Mouse (Mus musculus) frontal cortex, adult 2 months (tissue): Measurements from ENCODE around the gene Cidec. TPM values are rescaled to one million over a fixed set of nuclear protein-coding genes. Genes with fewer than 3 reads are reported as not detected.

Source experiments
- DNase-seq, 2 experiments: peaks; one replicate each; pipeline ENCODE4 v3.0.0; 2022; ENCODE audit warnings: low spot score in 1 of 2; ENCODE audit errors: extremely low spot score in 1 of 2
- polyA plus RNA-seq: library from polyadenylated mRNA; depleted of rRNA; stranded (reverse); fragments of >200 nt; gene quantifications from 2 replicates; pipeline ENCODE4 v1.2.3, GENCODE M21; 2012; rRNA removed

Gene Cidec
- 0.18 and 0.29 TPM in 2 replicates for polyA plus RNA-seq

DNA sequence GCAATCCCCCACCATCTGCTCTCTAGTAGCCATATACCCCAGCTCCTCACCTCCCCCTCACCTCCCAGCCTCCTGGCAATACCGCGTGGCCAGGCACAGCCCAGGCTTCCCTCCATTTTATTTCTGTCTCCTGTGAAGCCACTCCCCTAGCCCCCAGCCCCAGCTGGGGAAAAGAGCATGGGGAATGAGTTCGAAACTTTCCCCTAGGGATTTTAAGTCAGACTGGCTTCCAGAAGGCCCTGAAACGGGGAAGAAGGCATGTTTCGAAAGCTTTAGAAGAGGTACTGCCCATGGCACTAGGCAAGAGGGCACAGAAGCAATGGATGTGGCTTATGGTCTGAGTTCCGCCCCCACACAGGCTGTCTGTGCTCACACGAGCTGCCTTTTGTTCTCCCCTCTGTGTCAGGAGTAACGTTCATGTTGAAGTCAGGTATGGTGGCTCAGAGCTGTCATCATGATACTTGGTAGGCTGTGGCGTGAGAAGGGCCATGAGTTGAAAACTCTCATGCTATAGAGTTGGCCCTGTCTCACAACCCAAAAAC lies at the start of gene Cidec:
Cidec (minus strand) TSS at position 97 of the 542 bp plus-strand sequence.
- DNase-seq: no peak

GRCm38 (mm10) chr6:113483729-113484128 lies 48.2 kb upstream of the Cidec start:
- no peak for DNase-seq

DNA sequence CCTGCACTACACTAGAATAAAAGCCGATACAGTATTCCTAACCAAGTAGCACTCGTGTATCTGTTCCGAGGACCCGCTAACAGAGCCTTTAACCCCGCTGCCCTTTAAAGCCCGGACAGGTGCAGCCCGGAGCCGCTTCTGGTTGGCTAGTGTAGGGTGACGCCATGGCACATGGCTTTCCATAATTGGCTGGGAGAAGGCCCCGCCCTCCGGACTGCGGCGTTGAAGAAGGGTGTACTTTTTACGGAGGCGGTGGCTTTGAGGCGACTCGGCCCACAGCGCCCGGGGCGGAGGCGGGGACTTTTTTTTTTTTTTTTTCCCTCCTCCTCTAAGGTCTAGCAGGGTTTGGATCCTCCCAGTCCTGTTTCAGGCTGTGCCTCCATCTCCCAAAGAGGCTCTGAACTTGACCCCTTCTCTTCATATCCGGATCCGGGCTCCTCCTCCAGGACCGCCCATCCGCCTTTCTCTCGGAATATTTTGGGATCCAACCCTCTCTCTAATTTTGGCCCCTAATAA lies 47.6 kb upstream of the Cidec start, which contains the start of gene Creld1:
Creld1 (plus strand) TSS at position 198 of the 516 bp plus-strand sequence.
- DNase-seq: peak; percentile 90 to 96

- DNase-seq: no peak
These were observed 47.0 kb upstream of the Cidec start for GRCm38 (mm10) chr6:113482477-113483099.

- no peak for DNase-seq
These were observed 45.2 kb upstream of the Cidec start for GRCm38 (mm10) chr6:113480555-113481373.

- DNase-seq: no peak
These were observed 43.3 kb upstream of the Cidec start for GRCm38 (mm10) chr6:113478906-113479305.

DNA sequence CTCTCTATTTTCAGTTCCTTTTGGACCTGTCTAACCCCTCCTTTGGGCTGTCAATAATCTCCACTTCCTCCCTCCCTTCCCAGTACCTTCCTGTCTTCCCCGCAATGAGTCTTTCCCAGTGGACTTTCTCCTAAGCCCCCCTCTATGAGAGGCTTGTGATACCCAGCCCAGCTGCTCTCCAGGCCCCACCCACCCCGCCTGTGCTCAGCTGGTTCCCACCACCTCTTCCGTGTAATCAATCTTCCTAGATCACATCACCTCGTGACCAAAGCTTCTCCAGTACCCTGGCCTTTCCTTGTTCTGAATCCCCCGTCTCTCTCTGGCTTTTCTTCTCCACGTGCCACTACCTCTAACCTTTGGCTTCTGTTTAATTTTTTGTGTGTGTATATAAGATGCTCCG lies 41.8 kb upstream of the Cidec start:
- no peak for DNase-seq

GRCm38 (mm10) chr6:113473715-113474114 lies 38.2 kb upstream of the Cidec start:
- no peak for DNase-seq

GRCm38 (mm10) chr6:113473246-113473645 lies 37.7 kb upstream of the Cidec start:
- DNase-seq: no peak

- no peak for DNase-seq
These were observed 36.5 kb upstream of the Cidec start for GRCm38 (mm10) chr6:113472061-113472460.

GRCm38 (mm10) chr6:113471297-113471936 lies 35.9 kb upstream of the Cidec start, which contains the start of gene Il17rc:
TSS of gene Il17rc (plus strand) at chr6:113471427.
- DNase-seq: no peak

DNA sequence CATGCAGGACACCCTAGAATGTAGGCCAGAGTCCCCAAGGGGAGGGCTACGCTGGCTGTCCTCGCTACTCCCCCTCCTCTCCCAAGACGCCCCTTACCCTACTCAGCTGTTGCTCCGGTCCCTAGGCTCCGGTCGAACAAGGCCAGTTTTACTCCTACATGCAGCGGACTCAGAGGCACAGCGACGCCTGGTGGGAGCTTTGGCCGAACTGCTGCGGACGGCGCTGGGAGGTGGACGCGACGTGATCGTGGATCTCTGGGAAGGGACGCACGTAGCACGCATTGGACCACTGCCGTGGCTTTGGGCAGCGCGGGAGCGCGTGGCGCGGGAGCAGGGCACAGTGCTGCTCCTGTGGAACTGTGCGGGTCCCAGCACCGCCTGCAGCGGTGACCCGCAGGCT lies 33.9 kb upstream of the Cidec start:
- peak in 1 of 2 experiments; percentile 73 for DNase-seq

DNA sequence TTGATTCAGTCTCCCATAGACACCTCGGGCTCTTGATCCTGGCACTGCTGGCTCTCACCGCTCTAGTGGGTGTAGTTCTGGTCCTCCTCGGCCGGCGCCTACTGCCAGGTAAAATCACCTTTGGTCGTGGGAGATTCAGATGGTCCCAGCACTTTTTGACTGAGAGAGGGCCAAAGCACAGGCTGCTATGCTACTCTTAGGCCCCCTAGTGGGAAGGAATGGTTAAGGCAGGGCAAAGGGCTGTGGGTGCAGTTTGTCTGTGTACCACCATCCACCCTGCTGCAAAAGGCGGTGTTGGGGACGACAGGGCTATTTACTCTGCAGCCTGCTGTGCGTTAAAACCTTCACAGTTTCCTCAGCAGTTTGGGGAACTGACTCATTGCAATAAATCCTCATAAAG lies 33.5 kb upstream of the Cidec start:
- DNase-seq: peak in 1 of 2 experiments; percentile 78

GRCm38 (mm10) chr6:113468512-113468911 lies 33.0 kb upstream of the Cidec start:
- no peak for DNase-seq

DNA sequence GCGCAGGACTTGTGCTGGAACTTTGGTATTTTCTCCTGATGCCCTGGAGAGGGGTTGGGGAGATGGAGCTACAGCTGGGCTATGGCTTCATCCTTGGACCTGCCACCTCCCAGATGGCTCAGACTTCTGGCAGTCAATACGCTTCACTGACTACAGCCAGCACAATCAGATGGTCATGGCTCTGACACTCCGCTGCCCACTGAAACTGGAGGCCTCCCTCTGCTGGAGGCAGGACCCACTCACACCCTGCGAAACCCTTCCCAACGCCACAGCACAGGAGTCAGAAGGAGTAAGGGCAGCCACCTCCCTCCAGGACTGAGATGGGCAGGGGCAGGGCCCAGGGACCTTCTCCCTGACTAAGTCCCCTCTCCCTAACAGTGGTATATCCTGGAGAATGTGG lies 30.0 kb upstream of the Cidec start:
- DNase-seq: no peak

- DNase-seq: no peak
These were observed 28.5 kb upstream of the Cidec start for GRCm38 (mm10) chr6:113464040-113464439.

DNA sequence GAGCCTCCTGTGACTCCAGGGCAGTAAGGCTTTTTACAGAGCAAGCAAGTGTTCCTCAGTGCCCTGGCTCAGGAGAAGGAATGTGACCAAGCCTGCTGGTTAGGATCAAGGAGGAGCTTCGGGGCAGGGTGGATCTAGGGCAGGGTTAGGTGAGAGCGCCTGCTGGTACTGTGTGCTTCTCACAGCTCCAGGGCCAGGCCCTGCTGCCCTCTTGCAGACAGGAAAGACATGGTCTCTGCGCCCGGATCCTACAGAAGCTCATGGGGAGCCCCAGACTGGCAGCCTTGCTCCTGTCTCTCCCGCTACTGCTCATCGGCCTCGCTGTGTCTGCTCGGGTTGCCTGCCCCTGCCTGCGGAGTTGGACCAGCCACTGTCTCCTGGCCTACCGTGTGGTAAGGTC lies 23.1 kb upstream of the Cidec start:
- DNase-seq: no peak

DNA sequence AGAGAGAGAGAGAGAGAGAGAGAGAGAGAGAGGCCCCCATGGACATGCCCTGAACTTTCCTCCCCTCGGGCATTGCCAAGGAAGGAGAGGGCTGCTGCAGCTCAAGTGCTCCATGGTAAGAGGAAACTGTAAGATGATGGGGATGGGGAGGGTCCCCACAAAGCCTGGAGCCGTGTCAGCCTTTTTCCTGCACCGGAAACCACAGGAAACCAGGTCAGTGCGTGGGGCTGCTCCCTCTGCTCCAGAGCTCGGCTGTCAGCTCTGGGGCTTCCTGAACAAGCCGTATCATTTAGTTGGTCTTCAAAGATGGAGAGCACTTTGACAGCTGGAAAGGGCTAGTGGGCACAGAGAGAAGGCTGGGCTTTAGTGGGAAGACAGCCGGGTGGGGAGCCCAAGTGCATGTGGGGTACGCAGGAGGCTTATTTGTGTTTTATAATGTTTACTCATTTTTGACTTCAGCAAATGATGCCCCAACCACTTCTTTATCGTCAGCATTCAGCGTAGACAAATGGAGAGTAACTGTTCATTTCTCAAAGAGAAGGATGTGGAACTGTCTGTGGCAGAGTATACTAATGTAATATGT lies 22.5 kb upstream of the Cidec start, which contains the start of gene Il17re:
Il17re (plus strand) TSS at position 533 of the 583 bp plus-strand sequence.
- DNase-seq: no peak

DNA sequence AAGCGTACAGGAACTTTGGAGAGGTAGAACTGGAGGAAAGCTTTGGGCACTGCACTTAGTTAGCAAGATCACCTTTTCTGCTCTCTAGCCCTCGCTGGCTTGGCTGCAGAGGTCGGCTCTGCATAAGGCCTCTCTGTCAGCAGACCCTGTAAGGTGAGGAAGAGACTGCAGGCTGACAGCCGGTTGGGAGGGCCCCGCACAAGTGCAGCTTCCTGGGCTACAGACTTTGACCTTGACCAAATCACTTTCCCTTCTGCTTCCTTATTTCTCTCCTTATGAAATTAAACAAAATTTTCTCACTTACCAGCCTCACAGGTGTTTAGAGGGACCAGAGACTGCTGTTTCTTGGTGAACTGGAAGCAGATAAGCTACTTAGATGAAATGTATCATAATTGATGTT lies 19.4 kb upstream of the Cidec start:
- no peak for DNase-seq

- no peak for DNase-seq
These were observed 16.3 kb upstream of the Cidec start for GRCm38 (mm10) chr6:113451839-113452238.
